ENCODE assay signal across 14 mouse cellular contexts in genomic region chr17:28816875-28817811, GRCm38 (mm10). TPM values are rescaled to one million over a fixed set of nuclear protein-coding genes. Genes with fewer than 3 reads are reported as not detected.
"Had no signal": no experiment of that assay in that cellular context is flagged by ENCODE, and none has a peak within 500 bp of the region (broad histone marks: within the 10 kb centered on the region; RNA-seq: fewer than 3 reads in every experiment).

No protein-coding gene starts in this region.

- H3K4me3 ChIP-seq: layer of hippocampus, adult 2 months; limb, embryonic 12.5 days; lung, embryonic 15.5 days; midbrain, embryonic 12.5 days had no signal

- ATAC-seq: inflammation-experienced regulatory T-cells, adult 6 months; liver, postnatal 0 days had no signal

- H3K4me2 ChIP-seq: limb, embryonic 12.5 days; lung, embryonic 15.5 days; midbrain, embryonic 12.5 days had no signal

- H3K9ac ChIP-seq: limb, embryonic 12.5 days; liver, postnatal 0 days; lung, embryonic 15.5 days; midbrain, embryonic 12.5 days had no signal

- H3K4me1 ChIP-seq: limb, embryonic 12.5 days; lung, embryonic 15.5 days; midbrain, embryonic 12.5 days had no signal

- H3K9me3 ChIP-seq: limb, embryonic 12.5 days; lung, embryonic 15.5 days; midbrain, embryonic 12.5 days had no signal

- DNase-seq: kidney, postnatal 4 days; liver, postnatal 0 days; right cerebral cortex, adult 18-20 months; right cerebral cortex, postnatal 25 days; thymus, postnatal 4 days had no signal

- H3K27me3 ChIP-seq: limb, embryonic 12.5 days; lung, embryonic 15.5 days; midbrain, embryonic 12.5 days had no signal

- H3K27ac ChIP-seq: layer of hippocampus, adult 2 months; limb, embryonic 12.5 days; lung, embryonic 15.5 days; midbrain, embryonic 12.5 days; stomach, postnatal 0 days had no signal

RNA-seq across cellular contexts. Expression of gene Pnpla1, which starts 41.1 kb away (rescaled TPM):
- polyA plus RNA-seq: inflammation-experienced regulatory T-cells, adult 6 months; kidney, embryonic 16.5 days; limb, embryonic 12.5 days; liver, adult 2 months; lung, embryonic 15.5 days; midbrain, embryonic 12.5 days; midbrain, postnatal 0 days had no signal

RNA-seq across cellular contexts. Expression of gene Mapk13, which starts 48.0 kb away (rescaled TPM):
- polyA plus RNA-seq: inflammation-experienced regulatory T-cells, adult 6 months had no signal
